Mouse (Mus musculus): ENCODE data around the gene Abcb11. TPM values are rescaled to one million over a fixed set of nuclear protein-coding genes. Genes with fewer than 3 reads are reported as not detected.

The Abcb11 gene
- polyA plus RNA-seq, 1 experiment from 2014 or later, result 0.09 TPM

GRCm38 (mm10) chr2:69206523-69206922, 135.9 kb downstream of the Abcb11 start:
- Histone ChIP-seq H3K4me1 (replicated peaks) (peaks cover 13% of the 10 kb centered on the region), H3K9me3 (no peaks in the 10 kb centered on the region), H3K4me3 (peak overlapping the region; percentile 90), H3K27me3 (ENCODE audit: insufficient read depth, poor library complexity, severe bottlenecking) (no peaks in the 10 kb centered on the region), H3K36me3 (peaks cover 21% of the 10 kb centered on the region), H3K27ac (no peak overlapping the region)
- DNase-seq (ENCODE audit: low spot score), result no peak
- 30% methylated on average over 7 of the region's 7 CpGs for whole genome bisulfite sequencing

- Histone ChIP-seq H3K4me3 (peak within 1 kb of the TSS; percentile 90), H3K9me3 (no peaks in the 10 kb centered on the region), H3K27me3 (ENCODE audit: insufficient read depth, poor library complexity, severe bottlenecking) (no peaks in the 10 kb centered on the region), H3K36me3 (peaks cover 28% of the 10 kb centered on the region), H3K27ac (peak within 1 kb of the TSS; percentile 97), H3K4me1 (replicated peaks) (peaks cover 13% of the 10 kb centered on the region)
- WGBS, result 1% methylated on average over 46 of the region's 46 CpGs
- DNase-seq (ENCODE audit: low spot score), result peak; percentile 92
Observed at GRCm38 (mm10) chr2:69205791-69206351, 136.5 kb downstream of the Abcb11 start, which contains the start of gene Spc25. Gene Spc25 (minus strand): TSS chr2:69206194.

GRCm38 (mm10) chr2:69205185-69205584, 137.2 kb downstream of the Abcb11 start:
- no peaks in the 10 kb centered on the region for H3K27me3 ChIP-seq (ENCODE audit: insufficient read depth, poor library complexity, severe bottlenecking)
- H3K9me3 ChIP-seq, result no peaks in the 10 kb centered on the region
- peak; percentile 7 for DNase-seq (ENCODE audit: low spot score)
- peak overlapping the region; percentile 90 for H3K4me3 ChIP-seq
- peaks cover 13% of the 10 kb centered on the region for H3K4me1 ChIP-seq (replicated peaks)
- H3K27ac ChIP-seq, result peak overlapping the region; percentile 97
- H3K36me3 ChIP-seq, result peaks cover 34% of the 10 kb centered on the region
- WGBS, result 26% methylated on average over 6 of the region's 6 CpGs

GRCm38 (mm10) chr2:69193555-69193954, 148.9 kb downstream of the Abcb11 start:
- DNase-seq (ENCODE audit: low spot score), result no peak
- Histone ChIP-seq H3K4me3 (no peak overlapping the region), H3K27me3 (ENCODE audit: insufficient read depth, poor library complexity, severe bottlenecking) (no peaks in the 10 kb centered on the region), H3K9me3 (no peaks in the 10 kb centered on the region), H3K4me1 (replicated peaks) (no peaks in the 10 kb centered on the region), H3K36me3 (peaks cover 70% of the 10 kb centered on the region), H3K27ac (no peak overlapping the region)
- 90% methylated on average over 5 of the region's 5 CpGs for WGBS

- Histone ChIP-seq H3K4me1 (replicated peaks) (peaks cover 2% of the 10 kb centered on the region; the same call in 1 of the 2 replicates), H3K36me3 (peaks cover 50% of the 10 kb centered on the region), H3K27me3 (ENCODE audit: insufficient read depth, poor library complexity, severe bottlenecking) (no peaks in the 10 kb centered on the region), H3K9me3 (no peaks in the 10 kb centered on the region), H3K27ac (no peak overlapping the region), H3K4me3 (no peak overlapping the region)
- WGBS, result 92% methylated on average over 5 of the region's 5 CpGs
- DNase-seq (ENCODE audit: low spot score), result no peak
Observed at GRCm38 (mm10) chr2:69191059-69191458, 151.4 kb downstream of the Abcb11 start.

- Histone ChIP-seq H3K27me3 (ENCODE audit: insufficient read depth, poor library complexity, severe bottlenecking) (no peaks in the 10 kb centered on the region), H3K4me1 (replicated peaks) (peaks cover 2% of the 10 kb centered on the region; the same call in 1 of the 2 replicates), H3K36me3 (peaks cover 32% of the 10 kb centered on the region), H3K27ac (no peak overlapping the region), H3K9me3 (no peaks in the 10 kb centered on the region), H3K4me3 (no peak overlapping the region)
- 75% methylated on average over 4 of the region's 4 CpGs for WGBS
- DNase-seq (ENCODE audit: low spot score), result no peak
Observed at GRCm38 (mm10) chr2:69189222-69189621, 153.2 kb downstream of the Abcb11 start.

GRCm38 (mm10) chr2:69188732-69189131, 153.7 kb downstream of the Abcb11 start:
- 96% methylated on average over 6 of the region's 6 CpGs for WGBS
- no peaks in the 10 kb centered on the region for H3K27me3 ChIP-seq (ENCODE audit: insufficient read depth, poor library complexity, severe bottlenecking)
- no peak overlapping the region for H3K27ac ChIP-seq
- no peak for DNase-seq (ENCODE audit: low spot score)
- H3K36me3 ChIP-seq, result peaks cover 27% of the 10 kb centered on the region
- H3K9me3 ChIP-seq, result no peaks in the 10 kb centered on the region
- peaks cover 2% of the 10 kb centered on the region; the same call in 1 of the 2 replicates for H3K4me1 ChIP-seq (replicated peaks)
- H3K4me3 ChIP-seq, result no peak overlapping the region

Other genes starting within 250 kb of the Abcb11 start
- 0.41 and 0.75 TPM in 2 replicates for gene Nostrin, start 206.8 kb downstream of the Abcb11 start, polyA plus RNA-seq (2016; fragmentation: Nextera tagmentation; extraction: Ambion mirVana)
- 223 and 229 TPM in 2 replicates for gene Spc25, start 136.4 kb downstream of the Abcb11 start, polyA plus RNA-seq (2016; fragmentation: Nextera tagmentation; extraction: Ambion mirVana)
- not detected in 2 replicates for gene G6pc2, start 131.5 kb downstream of the Abcb11 start, polyA plus RNA-seq (2016; fragmentation: Nextera tagmentation; extraction: Ambion mirVana)
- not detected in 2 replicates for gene Dhrs9, start 37.8 kb upstream of the Abcb11 start, polyA plus RNA-seq (2016; fragmentation: Nextera tagmentation; extraction: Ambion mirVana)
- 1.8 and 2.0 TPM in 2 replicates for gene Lrp2, start 243.4 kb upstream of the Abcb11 start, polyA plus RNA-seq (2016; fragmentation: Nextera tagmentation; extraction: Ambion mirVana)